Mouse (Mus musculus) heart, adult 2 months (tissue): ENCODE measurements around the gene Slc25a29. TPM values are rescaled to one million over a fixed set of nuclear protein-coding genes. Genes with fewer than 3 reads are reported as not detected.

Experiments
- DNase-seq, 2 experiments: peaks; one replicate each; pipeline ENCODE4 v3.0.0; 2021
- H3K27ac ChIP-seq: fragments of 200-600 bp; 2 replicates; pipeline ENCODE4 v1.8.1; 2022
- H3K27me3 ChIP-seq: fragments of 200-500 bp; 2 replicates; pipeline ENCODE4 v1.6.1; 2012; ENCODE audit warnings: mild to moderate bottlenecking, low read length, inconsistent platforms, mixed read lengths; ENCODE audit not compliant: control insufficient read depth, insufficient read depth
- H3K36me3 ChIP-seq: fragments of 200-500 bp; 2 replicates; pipeline ENCODE4 v1.6.1; 2012; ENCODE audit warnings: low read length, inconsistent platforms; ENCODE audit not compliant: control insufficient read depth, insufficient read depth
- H3K4me1 ChIP-seq: fragments of 200-500 bp; 2 replicates; pipeline ENCODE4 v1.6.1; 2011; ENCODE audit warnings: low read length; ENCODE audit not compliant: control insufficient read depth, insufficient read depth
- H3K4me3 ChIP-seq: fragments of 200-600 bp; 2 replicates; pipeline ENCODE4 v1.8.1; 2022
- H3K79me2 ChIP-seq: fragments of 200-500 bp; replicated peaks from 2 replicates; pipeline ENCODE4 v1.6.1; 2012; ENCODE audit warnings: mild to moderate bottlenecking, inconsistent platforms, low read length, moderate library complexity, mixed read lengths; ENCODE audit not compliant: control insufficient read depth, insufficient read depth
- H3K9ac ChIP-seq: fragments of 200-500 bp; 2 replicates; pipeline ENCODE4 v1.6.1; 2012; ENCODE audit warnings: low read depth, mild to moderate bottlenecking, control low read depth, inconsistent platforms, low read length, mixed read lengths
- CTCF ChIP-seq: fragments of 200-600 bp; IDR thresholded peaks from 2 replicates; pipeline ENCODE4 v1.8.1; 2022; ENCODE audit warnings: antibody characterized with exemption, mild to moderate bottlenecking, moderate library complexity
- EP300 ChIP-seq: fragments of 200-500 bp; IDR thresholded peaks from 2 replicates; pipeline ENCODE4 v1.6.1; 2011; ENCODE audit warnings: low read depth, low read length, control low read depth; ENCODE audit not compliant: insufficient read depth
- POLR2A ChIP-seq: fragments of 200-500 bp; IDR thresholded peaks from 2 replicates; pipeline ENCODE4 v1.6.1; 2011; ENCODE audit warnings: mild to moderate bottlenecking, low read depth, low read length, control low read depth; ENCODE audit not compliant: insufficient read depth
- WGBS: fragments of 180-500 bp; shearing (Covaris S2); methylation state at CpG from one replicate; pipeline ENCODE4 v1.1.7; 2018; 5-methylcytosine and 5-hydroxymethylcytosine counted together
- intact Hi-C: fragments of 180-260 bp; cut with DNase I; formaldehyde crosslinking; loops from one replicate; pipeline ENCODE4 v1.15.1; 2025
- polyA plus RNA-seq: library from polyadenylated mRNA; depleted of rRNA; stranded (reverse); fragments of >200 nt; gene quantifications from 2 replicates; pipeline ENCODE4 v1.2.3, GENCODE M21; 2012
- total RNA-seq, 2 experiments: library from RNA; stranded (reverse); gene quantifications; 2 replicates each; pipeline ENCODE4 v1.2.3; 2021

The Slc25a29 gene
- total and polyA plus RNA-seq, 3 experiments: 8.0 to 16.8 (median 14.2) TPM

- 94% methylated on average over 28 of the region's 28 CpGs for WGBS
- Histone ChIP-seq H3K4me1 (peaks cover 2% of the 10 kb centered on the region; the same call in 1 of the 2 replicates), H3K27me3 (no peaks in the 10 kb centered on the region), H3K27ac (no peak overlapping the region), H3K36me3 (no peaks in the 10 kb centered on the region), H3K9ac (no peak overlapping the region), H3K79me2 (no peaks in the 10 kb centered on the region), H3K4me3 (no peak overlapping the region)
- no peak for TF ChIP-seq POLR2A
- TF ChIP-seq CTCF: no peak
- no peak for TF ChIP-seq EP300
- no peak for DNase-seq
- intact Hi-C loops: no loop called here
Measured at GRCm38 (mm10) chr12:108826958-108827535, 8.6 kb downstream of the Slc25a29 start.

- H3K27me3 ChIP-seq: no peaks in the 10 kb centered on the region
- H3K27ac ChIP-seq: no peak overlapping the region
- 95% methylated on average over 19 of the region's 19 CpGs for WGBS
Measured at GRCm38 (mm10) chr12:108826282-108826957, 9.3 kb downstream of the Slc25a29 start.

GRCm38 (mm10) chr12:108825561-108826224 is 10.0 kb downstream of the Slc25a29 start:
- WGBS: 92% methylated on average over 13 of the region's 13 CpGs
- Histone ChIP-seq H3K4me1 (peaks cover 2% of the 10 kb centered on the region; the same call in 1 of the 2 replicates), H3K4me3 (no peak overlapping the region), H3K79me2 (no peaks in the 10 kb centered on the region), H3K36me3 (no peaks in the 10 kb centered on the region), H3K27me3 (no peaks in the 10 kb centered on the region), H3K27ac (no peak overlapping the region), H3K9ac (no peak overlapping the region)
- DNase-seq: no peak
- intact Hi-C loops: no loop called here
- TF ChIP-seq CTCF: no peak
- TF ChIP-seq POLR2A: no peak
- no peak for TF ChIP-seq EP300

More at GRCm38 (mm10) chr12:108826282-108826957, 9.3 kb downstream of the Slc25a29 start:
- peaks cover 2% of the 10 kb centered on the region; the same call in 1 of the 2 replicates for H3K4me1 ChIP-seq
- H3K36me3 ChIP-seq: no peaks in the 10 kb centered on the region
- DNase-seq: no peak
- H3K9ac ChIP-seq: no peak overlapping the region
- no peak overlapping the region for H3K4me3 ChIP-seq
- TF ChIP-seq POLR2A: no peak
- H3K79me2 ChIP-seq: no peaks in the 10 kb centered on the region
- intact Hi-C loops: no loop called here

- no peak for DNase-seq
- 91% methylated on average over 15 of the region's 15 CpGs for WGBS
- intact Hi-C loops: no loop called here
- H3K27me3 ChIP-seq: no peaks in the 10 kb centered on the region
- no peak overlapping the region for H3K9ac ChIP-seq
- no peaks in the 10 kb centered on the region for H3K36me3 ChIP-seq
- peaks cover 2% of the 10 kb centered on the region; the same call in 1 of the 2 replicates for H3K4me1 ChIP-seq
- no peak overlapping the region for H3K27ac ChIP-seq
- H3K4me3 ChIP-seq: no peak overlapping the region
- TF ChIP-seq POLR2A (no peak), CTCF (no peak), EP300 (no peak)
- no peaks in the 10 kb centered on the region for H3K79me2 ChIP-seq
Measured at GRCm38 (mm10) chr12:108824225-108824874, 11.3 kb downstream of the Slc25a29 start.

GRCm38 (mm10) chr12:108823036-108823435 is 12.6 kb downstream of the Slc25a29 start:
- no peak overlapping the region for H3K9ac ChIP-seq
- H3K79me2 ChIP-seq: no peaks in the 10 kb centered on the region
- no peak overlapping the region for H3K4me3 ChIP-seq
- H3K27ac ChIP-seq: no peak overlapping the region
- TF ChIP-seq EP300 (no peak), POLR2A (no peak), CTCF (no peak)
- intact Hi-C loops: no loop called here
- H3K36me3 ChIP-seq: no peaks in the 10 kb centered on the region
- no peaks in the 10 kb centered on the region for H3K27me3 ChIP-seq
- no peak for DNase-seq
- 69% methylated on average over 8 of the region's 8 CpGs for WGBS
- peaks cover 2% of the 10 kb centered on the region; the same call in 1 of the 2 replicates for H3K4me1 ChIP-seq

GRCm38 (mm10) chr12:108820461-108820860 is 15.2 kb downstream of the Slc25a29 start:
- 85% methylated on average over 4 of the region's 4 CpGs for WGBS
- H3K4me1 ChIP-seq: no peaks in the 10 kb centered on the region
- H3K79me2 ChIP-seq: peaks cover 7% of the 10 kb centered on the region
- no peaks in the 10 kb centered on the region for H3K36me3 ChIP-seq
- no peak overlapping the region for H3K4me3 ChIP-seq
- H3K27ac ChIP-seq: no peak overlapping the region
- intact Hi-C loops: no loop called here
- no peak for DNase-seq
- TF ChIP-seq CTCF (no peak), EP300 (no peak), POLR2A (no peak)
- no peak overlapping the region for H3K9ac ChIP-seq
- no peaks in the 10 kb centered on the region for H3K27me3 ChIP-seq
